Mouse (Mus musculus): ENCODE data around the gene Lrch1. TPM values are rescaled to one million over a fixed set of nuclear protein-coding genes. Genes with fewer than 3 reads are reported as not detected.
A peak's percentile ranks its signal among the peaks of the same experiment; 100 is the strongest.

Lrch1 gene
- polyA plus RNA-seq, 1 experiment from 2014 or later, result 15.4 TPM

DNA sequence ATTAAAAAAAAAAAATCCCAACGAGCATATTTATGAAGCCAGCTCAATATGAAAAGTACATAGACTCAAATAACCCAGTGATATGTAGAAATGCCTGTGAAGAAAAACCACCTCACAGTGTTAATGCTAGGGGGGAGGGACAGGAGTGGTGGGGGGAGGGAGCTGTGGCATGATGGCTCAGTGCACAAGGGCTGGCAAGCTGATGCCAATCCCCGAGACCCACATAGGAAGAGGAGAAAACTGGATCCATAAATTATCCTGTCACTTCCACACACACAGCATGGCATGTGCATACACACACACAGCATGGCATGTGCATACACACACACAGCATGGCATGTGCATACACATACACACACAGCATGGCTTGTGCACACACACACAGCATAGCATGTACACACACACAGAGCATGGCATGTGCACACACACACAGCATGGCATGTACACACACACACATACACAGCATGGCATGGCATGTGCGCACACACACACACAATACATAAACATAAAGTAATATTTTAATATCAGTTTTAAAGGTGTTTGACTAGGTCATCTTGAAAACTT is 54.5 kb downstream of the Lrch1 start:
- 70% methylated on average over 3 of the region's 3 CpGs for WGBS
- H3K4me1 ChIP-seq (ENCODE audit: control insufficient read depth, insufficient read depth, low read depth, low read length), result no peaks in the 10 kb centered on the region; the same call in 1 of the 2 replicates
- no peaks in the 10 kb centered on the region for H3K27me3 ChIP-seq (replicated peaks; ENCODE audit: control insufficient read depth, insufficient read depth, low read length)

DNA sequence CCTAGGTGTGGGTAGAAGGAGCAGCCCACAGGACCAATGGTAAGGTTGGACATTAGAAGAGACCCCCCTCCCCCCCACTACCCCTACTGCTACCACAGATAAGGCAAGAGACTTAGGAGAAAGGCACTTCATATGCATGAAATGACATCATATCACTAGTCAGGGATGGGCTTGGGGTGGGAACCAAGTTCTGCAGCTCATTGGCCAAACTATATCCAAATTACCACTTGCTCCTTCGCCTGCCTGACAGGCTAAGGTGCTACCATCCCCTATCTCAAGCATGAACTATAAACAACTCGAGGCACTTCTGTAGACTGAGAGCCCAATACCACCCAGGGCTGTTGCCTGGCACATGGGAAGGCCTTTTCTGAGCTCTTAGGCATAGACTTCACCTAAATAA is 58.4 kb downstream of the Lrch1 start:
- no peak overlapping the region for H3K27ac ChIP-seq (ENCODE audit: low read depth, low read length)
- H3K9me3 ChIP-seq (ENCODE audit: control insufficient read depth, low read length), result no peaks in the 10 kb centered on the region
- no peaks in the 10 kb centered on the region for H3K36me3 ChIP-seq (ENCODE audit: control insufficient read depth, insufficient read depth, low read length)
- no peaks in the 10 kb centered on the region for H3K27me3 ChIP-seq (replicated peaks; ENCODE audit: control insufficient read depth, insufficient read depth, low read length)
- H3K4me2 ChIP-seq (ENCODE audit: low read length), result no peak overlapping the region
- WGBS, result 97% methylated on average over 2 of the region's 2 CpGs
- no peak for ATAC-seq
- H3K9ac ChIP-seq (ENCODE audit: low read depth, low read length), result no peak overlapping the region
- H3K4me3 ChIP-seq (ENCODE audit: low read length), result no peak overlapping the region
- peaks cover 18% of the 10 kb centered on the region for H3K4me1 ChIP-seq (ENCODE audit: control insufficient read depth, insufficient read depth, low read depth, low read length)

More for the DNA sequence above, 54.5 kb downstream of the Lrch1 start:
- H3K4me2 ChIP-seq (ENCODE audit: low read length), result no peak overlapping the region
- no peak overlapping the region for H3K4me3 ChIP-seq (ENCODE audit: low read length)
- H3K9ac ChIP-seq (ENCODE audit: low read depth, low read length), result no peak overlapping the region
- H3K27ac ChIP-seq (ENCODE audit: low read depth, low read length), result no peak overlapping the region
- peak; percentile 52 for ATAC-seq
- no peaks in the 10 kb centered on the region for H3K36me3 ChIP-seq (ENCODE audit: control insufficient read depth, insufficient read depth, low read length)
- H3K9me3 ChIP-seq (ENCODE audit: control insufficient read depth, low read length), result no peaks in the 10 kb centered on the region

DNA sequence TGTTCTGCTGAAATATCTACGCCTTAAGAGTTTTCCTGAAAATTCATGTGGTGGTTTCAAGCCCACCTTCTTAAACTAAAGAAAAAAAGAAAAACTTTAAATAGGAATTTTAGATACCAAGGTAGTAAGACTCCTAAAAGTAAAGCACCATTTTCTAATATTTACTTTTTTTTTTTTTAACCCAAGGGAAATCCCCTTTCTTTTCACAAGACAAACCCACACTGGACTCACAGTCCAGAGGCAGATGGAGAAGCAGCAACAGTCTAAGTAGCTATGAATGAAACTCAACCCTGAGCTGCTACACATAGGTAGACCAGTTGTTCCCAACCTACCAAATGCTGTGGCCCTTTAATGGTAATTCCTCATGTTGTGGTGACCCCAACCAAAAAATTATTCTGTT is 59.6 kb downstream of the Lrch1 start:
- Histone ChIP-seq H3K36me3 (ENCODE audit: control insufficient read depth, insufficient read depth, low read length) (no peaks in the 10 kb centered on the region), H3K9me3 (ENCODE audit: control insufficient read depth, low read length) (no peaks in the 10 kb centered on the region), H3K9ac (ENCODE audit: low read depth, low read length) (no peak overlapping the region), H3K4me2 (ENCODE audit: low read length) (no peak overlapping the region), H3K4me1 (ENCODE audit: control insufficient read depth, insufficient read depth, low read depth, low read length) (peaks cover 25% of the 10 kb centered on the region), H3K4me3 (ENCODE audit: low read length) (no peak overlapping the region), H3K27ac (ENCODE audit: low read depth, low read length) (no peak overlapping the region), H3K27me3 (replicated peaks; ENCODE audit: control insufficient read depth, insufficient read depth, low read length) (no peaks in the 10 kb centered on the region)
- WGBS, result 100% methylated on average over 1 of the region's 1 CpGs
- ATAC-seq, result no peak

DNA sequence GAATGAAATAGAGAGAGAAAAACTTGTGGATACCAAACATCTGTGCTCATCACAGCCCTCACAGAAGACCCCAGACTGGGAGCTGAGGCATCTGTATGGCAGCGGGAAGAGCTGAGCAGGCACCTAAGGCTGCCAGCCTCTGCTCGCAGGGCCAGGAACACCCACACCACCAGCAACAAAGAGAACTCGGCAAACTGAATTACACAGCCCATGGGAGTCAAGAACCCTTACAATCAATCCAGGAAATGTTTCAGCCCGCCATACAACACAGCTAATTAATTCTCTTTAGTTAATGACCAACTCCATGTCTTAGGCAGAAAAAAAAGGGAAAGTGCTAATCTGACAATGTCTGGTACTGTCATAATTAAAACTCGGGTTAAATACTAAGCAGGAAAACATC is 61.2 kb downstream of the Lrch1 start:
- Histone ChIP-seq H3K4me3 (ENCODE audit: low read length) (no peak overlapping the region), H3K27ac (ENCODE audit: low read depth, low read length) (no peak overlapping the region), H3K4me1 (ENCODE audit: control insufficient read depth, insufficient read depth, low read depth, low read length) (peaks cover 25% of the 10 kb centered on the region), H3K36me3 (ENCODE audit: control insufficient read depth, insufficient read depth, low read length) (no peaks in the 10 kb centered on the region), H3K27me3 (replicated peaks; ENCODE audit: control insufficient read depth, insufficient read depth, low read length) (no peaks in the 10 kb centered on the region), H3K9me3 (ENCODE audit: control insufficient read depth, low read length) (no peaks in the 10 kb centered on the region), H3K9ac (ENCODE audit: low read depth, low read length) (no peak overlapping the region), H3K4me2 (ENCODE audit: low read length) (no peak overlapping the region)
- 41% methylated on average over 5 of the region's 5 CpGs for WGBS
- ATAC-seq, result no peak

DNA sequence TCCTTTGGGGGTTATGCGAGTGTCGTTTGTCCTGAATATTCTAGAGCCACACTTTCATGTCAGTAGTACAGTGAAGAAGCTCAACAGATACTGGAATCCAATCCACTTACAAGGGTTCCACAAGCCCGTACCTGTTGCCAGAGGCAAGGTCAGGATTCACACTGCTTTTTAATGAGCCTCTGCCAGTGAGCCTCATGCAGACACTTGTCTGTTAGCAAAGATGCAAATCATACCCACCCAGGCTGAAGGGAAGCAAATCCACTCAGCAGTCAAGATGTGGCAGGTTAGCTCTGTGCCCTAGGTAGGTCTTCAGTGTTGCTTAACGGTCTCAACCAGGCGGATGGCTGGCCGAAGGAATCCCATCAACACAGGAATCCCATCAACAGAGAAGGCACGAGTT is 62.8 kb downstream of the Lrch1 start:
- ATAC-seq, result 0 out of 2 replicates have a peak, but pooled peaks have one; percentile 9
- no peak overlapping the region for H3K27ac ChIP-seq (ENCODE audit: low read depth, low read length)
- 70% methylated on average over 7 of the region's 7 CpGs for WGBS

DNA sequence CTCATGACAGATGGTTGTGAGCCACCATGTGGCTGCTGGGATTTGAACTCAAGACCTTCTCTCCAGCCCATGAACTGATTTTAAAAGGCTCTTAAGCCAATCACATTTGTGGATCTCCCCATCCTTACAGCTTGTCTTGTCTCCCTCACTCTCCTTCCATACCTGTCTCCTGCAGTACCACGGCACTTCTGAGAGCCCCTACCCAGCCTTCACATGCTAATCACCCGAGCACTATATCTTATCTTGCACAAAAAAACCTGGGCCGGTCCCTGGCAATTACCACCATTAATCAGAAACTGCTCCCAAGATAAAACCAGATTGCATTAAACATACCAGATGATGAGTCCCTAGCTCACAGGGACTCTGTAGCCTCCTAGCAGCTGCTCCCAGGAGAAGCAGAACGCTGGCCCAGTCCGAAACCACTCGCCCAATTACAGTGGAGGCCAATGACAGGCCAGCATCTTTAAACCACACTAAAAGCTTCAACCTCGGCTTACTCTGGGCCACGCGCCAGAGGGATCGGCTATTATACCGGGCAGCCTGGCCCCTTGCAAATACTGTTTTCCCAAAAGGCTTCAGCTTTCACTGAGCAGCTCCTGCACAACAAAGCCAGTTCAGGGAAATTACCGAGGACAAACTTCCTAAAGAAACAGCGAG is 63.5 kb downstream of the Lrch1 start:
- WGBS, result 14% methylated on average over 13 of the region's 13 CpGs
- no peaks in the 10 kb centered on the region for H3K36me3 ChIP-seq (ENCODE audit: control insufficient read depth, insufficient read depth, low read length)
- H3K9me3 ChIP-seq (ENCODE audit: control insufficient read depth, low read length), result no peaks in the 10 kb centered on the region
- H3K4me2 ChIP-seq (ENCODE audit: low read length), result no peak overlapping the region
- H3K9ac ChIP-seq (ENCODE audit: low read depth, low read length), result no peak overlapping the region
- H3K27ac ChIP-seq (ENCODE audit: low read depth, low read length), result no peak overlapping the region
- no peak overlapping the region for H3K4me3 ChIP-seq (ENCODE audit: low read length)
- H3K4me1 ChIP-seq (ENCODE audit: control insufficient read depth, insufficient read depth, low read depth, low read length), result peaks cover 25% of the 10 kb centered on the region
- peak; percentile 83 for ATAC-seq
- no peaks in the 10 kb centered on the region for H3K27me3 ChIP-seq (replicated peaks; ENCODE audit: control insufficient read depth, insufficient read depth, low read length)

More for the DNA sequence above, 62.8 kb downstream of the Lrch1 start:
- H3K4me3 ChIP-seq (ENCODE audit: low read length), result no peak overlapping the region
- no peaks in the 10 kb centered on the region for H3K36me3 ChIP-seq (ENCODE audit: control insufficient read depth, insufficient read depth, low read length)
- H3K9me3 ChIP-seq (ENCODE audit: control insufficient read depth, low read length), result no peaks in the 10 kb centered on the region
- no peak overlapping the region for H3K4me2 ChIP-seq (ENCODE audit: low read length)
- H3K27me3 ChIP-seq (replicated peaks; ENCODE audit: control insufficient read depth, insufficient read depth, low read length), result no peaks in the 10 kb centered on the region
- peaks cover 25% of the 10 kb centered on the region for H3K4me1 ChIP-seq (ENCODE audit: control insufficient read depth, insufficient read depth, low read depth, low read length)
- no peak overlapping the region for H3K9ac ChIP-seq (ENCODE audit: low read depth, low read length)

DNA sequence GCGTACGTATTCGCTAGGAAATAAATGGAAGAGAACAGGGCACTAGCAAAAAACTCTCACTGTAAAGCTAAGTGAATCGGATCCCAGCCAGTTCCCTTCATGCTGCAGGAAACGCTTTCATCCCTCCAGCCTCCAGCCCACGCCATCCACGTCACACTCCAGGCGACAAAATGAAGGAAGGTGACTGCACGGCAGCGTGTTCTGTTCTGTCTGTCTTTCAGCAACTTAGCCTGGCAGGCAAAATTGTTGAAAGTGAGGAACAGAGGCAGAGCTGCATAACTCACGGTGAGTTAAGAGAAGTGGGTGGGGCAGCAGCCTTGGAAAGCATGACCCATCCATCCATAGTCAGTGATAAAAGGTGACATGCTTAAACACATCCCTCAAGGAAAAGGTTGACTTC is 64.5 kb downstream of the Lrch1 start:
- H3K27ac ChIP-seq (ENCODE audit: low read depth, low read length), result no peak overlapping the region
- ATAC-seq, result no peak
- no peak overlapping the region for H3K4me3 ChIP-seq (ENCODE audit: low read length)
- 75% methylated on average over 11 of the region's 11 CpGs for WGBS
- no peaks in the 10 kb centered on the region for H3K9me3 ChIP-seq (ENCODE audit: control insufficient read depth, low read length)
- no peaks in the 10 kb centered on the region for H3K27me3 ChIP-seq (replicated peaks; ENCODE audit: control insufficient read depth, insufficient read depth, low read length)
- H3K4me2 ChIP-seq (ENCODE audit: low read length), result no peak overlapping the region
- no peaks in the 10 kb centered on the region for H3K36me3 ChIP-seq (ENCODE audit: control insufficient read depth, insufficient read depth, low read length)
- no peak overlapping the region for H3K9ac ChIP-seq (ENCODE audit: low read depth, low read length)
- peaks cover 25% of the 10 kb centered on the region for H3K4me1 ChIP-seq (ENCODE audit: control insufficient read depth, insufficient read depth, low read depth, low read length)

DNA sequence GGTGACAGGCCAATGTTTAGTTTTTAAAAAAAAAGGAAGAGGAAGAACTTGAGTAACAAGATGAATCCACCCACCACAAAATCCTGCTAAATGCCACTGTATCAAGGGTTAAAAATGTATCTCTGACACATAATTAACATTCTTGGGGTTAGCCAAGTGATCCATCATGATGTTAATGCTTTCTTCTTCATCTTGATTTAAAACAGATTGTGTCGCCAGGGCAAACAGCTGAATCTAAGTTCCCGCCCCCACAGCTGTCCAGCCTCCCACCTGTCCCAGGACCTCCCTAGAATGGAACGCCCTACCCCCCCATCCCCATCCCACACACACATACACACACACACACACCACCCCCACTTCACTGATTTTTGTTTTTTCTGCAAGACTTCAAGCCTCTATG is 64.9 kb downstream of the Lrch1 start:
- H3K9me3 ChIP-seq (ENCODE audit: control insufficient read depth, low read length), result no peaks in the 10 kb centered on the region
- no peaks in the 10 kb centered on the region for H3K36me3 ChIP-seq (ENCODE audit: control insufficient read depth, insufficient read depth, low read length)
- H3K4me3 ChIP-seq (ENCODE audit: low read length), result no peak overlapping the region
- no peak overlapping the region for H3K9ac ChIP-seq (ENCODE audit: low read depth, low read length)
- no peak for ATAC-seq
- H3K27ac ChIP-seq (ENCODE audit: low read depth, low read length), result no peak overlapping the region
- no peak overlapping the region for H3K4me2 ChIP-seq (ENCODE audit: low read length)
- 70% methylated on average over 3 of the region's 3 CpGs for WGBS
- H3K4me1 ChIP-seq (ENCODE audit: control insufficient read depth, insufficient read depth, low read depth, low read length), result peaks cover 25% of the 10 kb centered on the region
- no peaks in the 10 kb centered on the region for H3K27me3 ChIP-seq (replicated peaks; ENCODE audit: control insufficient read depth, insufficient read depth, low read length)

DNA sequence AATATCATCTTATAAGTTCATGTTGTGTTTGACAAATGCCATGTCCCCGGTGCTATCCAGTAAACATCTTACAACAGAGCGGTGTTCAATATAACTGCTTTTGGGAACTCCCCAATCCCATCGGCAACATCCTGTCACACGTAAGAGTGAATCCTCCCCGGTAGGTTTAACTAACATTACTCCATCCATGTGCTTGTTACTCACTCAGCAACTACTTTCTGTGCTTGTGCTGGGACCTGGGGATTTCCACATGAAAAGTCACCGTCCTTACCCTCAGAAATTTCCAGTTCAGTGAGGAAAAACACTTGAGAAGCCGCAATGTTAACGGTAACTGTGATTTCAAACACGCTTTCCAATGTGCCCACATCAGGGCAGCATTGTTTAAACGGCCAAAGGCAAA is 66.8 kb downstream of the Lrch1 start:
- no peaks in the 10 kb centered on the region for H3K9me3 ChIP-seq (ENCODE audit: control insufficient read depth, low read length)
- no peak overlapping the region for H3K4me3 ChIP-seq (ENCODE audit: low read length)
- no peak overlapping the region for H3K9ac ChIP-seq (ENCODE audit: low read depth, low read length)
- no peak overlapping the region for H3K4me2 ChIP-seq (ENCODE audit: low read length)
- 74% methylated on average over 10 of the region's 10 CpGs for WGBS
- H3K36me3 ChIP-seq (ENCODE audit: control insufficient read depth, insufficient read depth, low read length), result no peaks in the 10 kb centered on the region
- peaks cover 23% of the 10 kb centered on the region for H3K4me1 ChIP-seq (ENCODE audit: control insufficient read depth, insufficient read depth, low read depth, low read length)
- no peak for ATAC-seq
- H3K27ac ChIP-seq (ENCODE audit: low read depth, low read length), result no peak overlapping the region
- no peaks in the 10 kb centered on the region for H3K27me3 ChIP-seq (replicated peaks; ENCODE audit: control insufficient read depth, insufficient read depth, low read length)

Measured in hindbrain, embryonic 16.5 days (tissue).